Mouse (Mus musculus) megakaryocyte, embryonic 14.5 days (primary cell): ENCODE results near the gene Sf3b3. TPM values are rescaled to one million over a fixed set of nuclear protein-coding genes. Genes with fewer than 3 reads are reported as not detected.

Experiments used
- H3K27me3 ChIP-seq: replicated peaks from 2 replicates; pipeline ENCODE3; 2012; ENCODE audit warnings: inconsistent platforms
- H3K36me3 ChIP-seq: replicated peaks from 2 replicates; pipeline ENCODE3; 2012; ENCODE audit warnings: low read length, inconsistent platforms, mixed read lengths
- H3K4me1 ChIP-seq: 2 replicates; pipeline ENCODE4 v1.6.1; 2012; ENCODE audit warnings: inconsistent platforms
- H3K4me3 ChIP-seq: replicated peaks from 2 replicates; pipeline ENCODE3; 2012; ENCODE audit warnings: moderate library complexity, mild to moderate bottlenecking, inconsistent platforms
- H3K9me3 ChIP-seq: 2 replicates; pipeline ENCODE4 v1.6.1; 2012; ENCODE audit warnings: inconsistent platforms
- FLI1 ChIP-seq: IDR thresholded peaks from 2 replicates; pipeline ENCODE4 v1.6.1; 2012; ENCODE audit warnings: low read length, inconsistent platforms, mixed read lengths
- GATA1 ChIP-seq: IDR thresholded peaks from 3 replicates; pipeline ENCODE4 v1.6.1; 2012; ENCODE audit warnings: mixed read lengths, low read length, inconsistent platforms, borderline replicate concordance
- polyA plus RNA-seq: library from polyadenylated mRNA; stranded (reverse); fragments of >175 nt; gene quantifications from 2 replicates; pipeline ENCODE4 v1.2.3, GENCODE M21; 2012; ENCODE audit warnings: low replicate concordance; ENCODE audit not compliant: insufficient read depth

Gene Sf3b3
- polyA plus RNA-seq, 1 experiment, result 3.4 TPM

DNA sequence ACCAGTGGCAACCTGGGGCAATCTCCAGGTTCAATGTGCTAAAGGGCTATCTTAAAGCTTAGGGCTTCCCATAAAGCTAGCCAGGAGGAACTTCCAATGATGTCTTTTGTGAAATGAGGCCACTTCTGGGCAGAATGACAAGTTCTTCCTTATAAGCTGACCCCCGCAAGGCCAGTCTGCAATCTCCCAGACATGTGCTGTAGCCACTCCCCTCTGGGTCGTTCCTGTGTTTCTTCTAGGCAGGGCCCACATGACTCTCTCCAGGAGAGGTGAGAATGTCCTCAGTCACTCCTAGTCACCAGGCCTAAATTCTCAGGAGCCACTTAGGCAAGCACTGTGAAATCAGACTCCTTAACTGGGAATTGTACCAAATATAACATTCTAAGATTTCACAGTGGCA, 36.8 kb downstream of the Sf3b3 start:
- TF ChIP-seq FLI1 (no peak), GATA1 (no peak)
- Histone ChIP-seq H3K27me3 (no peaks in the 10 kb centered on the region), H3K36me3 (peaks cover 64% of the 10 kb centered on the region), H3K4me1 (peaks cover 58% of the 10 kb centered on the region), H3K9me3 (no peaks in the 10 kb centered on the region), H3K4me3 (no peak overlapping the region)

DNA sequence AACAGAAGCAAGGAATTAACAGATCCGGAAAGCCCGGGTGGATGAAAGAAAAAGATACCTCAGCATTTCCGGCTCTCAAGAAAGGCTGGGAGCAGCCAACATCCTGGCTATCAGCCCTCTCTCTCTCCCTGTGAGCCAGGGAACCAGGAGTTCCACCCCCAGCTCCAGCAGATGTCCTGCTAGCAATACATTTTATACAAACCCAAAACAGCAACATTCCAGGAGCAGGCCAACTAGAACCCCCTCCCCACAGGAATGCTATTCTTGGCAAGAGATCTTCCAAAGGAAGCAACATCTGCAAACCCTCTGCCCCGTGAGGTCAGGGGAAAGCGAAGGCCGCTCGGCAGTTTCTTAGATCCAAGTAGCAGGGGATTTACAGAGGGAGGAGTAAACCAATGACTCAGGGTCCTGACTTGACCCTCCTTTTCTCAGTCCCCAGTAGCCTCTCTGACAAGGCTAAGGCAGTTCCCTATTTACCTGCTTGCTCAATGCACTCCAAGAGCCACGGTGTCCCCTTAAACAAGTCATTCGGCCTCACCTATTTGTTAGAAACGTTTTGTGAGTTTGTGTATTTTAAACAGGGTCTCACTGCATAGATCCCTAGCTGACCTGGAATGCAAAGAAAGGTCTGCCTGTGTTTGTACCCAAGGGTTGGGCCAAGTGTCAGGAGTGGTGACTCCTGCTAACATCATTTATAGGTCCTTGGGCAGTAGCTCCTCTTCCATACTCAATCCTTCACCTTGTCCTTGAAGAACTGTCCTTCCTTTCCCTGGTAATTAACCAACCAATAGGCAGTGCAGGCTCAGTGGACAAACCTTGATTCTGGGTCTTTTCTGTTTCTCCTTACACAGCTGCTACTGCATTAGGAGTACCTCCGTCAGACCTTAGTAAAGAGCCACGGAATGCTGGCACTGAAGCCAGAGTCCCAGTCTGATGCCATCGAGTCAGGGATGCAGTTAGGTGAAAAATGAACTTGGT, 37.8 kb downstream of the Sf3b3 start:
- no peaks in the 10 kb centered on the region for H3K27me3 ChIP-seq
- H3K4me3 ChIP-seq, result no peak overlapping the region
- H3K36me3 ChIP-seq, result peaks cover 54% of the 10 kb centered on the region
- no peaks in the 10 kb centered on the region for H3K9me3 ChIP-seq
- H3K4me1 ChIP-seq, result peaks cover 48% of the 10 kb centered on the region
- TF ChIP-seq GATA1 (no peak), FLI1 (no peak)

DNA sequence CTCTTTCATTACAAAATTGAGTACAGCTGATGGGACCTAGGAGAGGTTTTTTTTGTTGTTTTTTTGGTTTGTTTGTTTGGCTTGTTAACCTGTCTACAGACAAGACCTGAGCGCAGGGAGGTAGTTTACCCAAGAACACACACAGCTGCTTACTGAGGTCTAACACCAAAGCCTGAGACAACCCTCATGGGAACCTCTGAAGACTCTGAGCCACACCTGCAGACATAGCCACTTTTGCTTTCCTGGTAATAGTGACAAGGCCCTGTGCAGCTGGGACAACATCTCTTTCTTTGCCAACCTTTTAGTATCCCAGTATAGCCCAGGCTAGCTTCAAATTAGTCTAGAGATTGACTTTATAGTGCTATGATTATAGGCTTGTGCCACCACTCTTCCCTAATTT, 40.4 kb downstream of the Sf3b3 start:
- Histone ChIP-seq H3K4me1 (peaks cover 41% of the 10 kb centered on the region), H3K4me3 (no peak overlapping the region), H3K27me3 (peaks cover 3% of the 10 kb centered on the region), H3K36me3 (peaks cover 27% of the 10 kb centered on the region), H3K9me3 (no peaks in the 10 kb centered on the region)
- TF ChIP-seq GATA1, result no peak
- TF ChIP-seq FLI1, result no peak

DNA sequence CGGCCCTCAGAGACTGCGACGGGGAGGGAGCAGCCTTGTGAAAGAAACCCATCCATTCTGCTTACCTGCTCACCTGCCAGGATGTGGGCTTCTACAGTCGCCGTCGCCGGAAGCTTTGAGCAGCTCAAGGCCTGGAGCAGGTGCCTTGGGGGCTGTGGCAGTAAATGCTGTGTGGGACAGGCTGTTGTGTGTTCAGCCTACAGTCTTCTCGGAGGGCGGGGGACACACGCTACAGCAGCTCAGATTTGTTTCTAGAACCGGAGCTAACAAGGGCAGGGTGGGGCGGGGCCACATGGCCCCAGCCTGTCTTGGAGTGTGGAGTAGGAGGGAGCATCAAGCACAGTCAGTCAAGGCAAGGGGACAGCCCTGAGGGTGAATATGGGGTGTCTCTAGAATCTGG, 40.9 kb downstream of the Sf3b3 start, which contains the start of gene Il34:
TSS of gene Il34 (minus strand) at position 256 of the 400 bp plus-strand sequence.
- Histone ChIP-seq H3K4me1 (peaks cover 45% of the 10 kb centered on the region), H3K27me3 (peaks cover 5% of the 10 kb centered on the region), H3K4me3 (no peak within 1 kb of the TSS), H3K36me3 (peaks cover 23% of the 10 kb centered on the region), H3K9me3 (no peaks in the 10 kb centered on the region)
- no peak for TF ChIP-seq GATA1
- no peak for TF ChIP-seq FLI1

DNA sequence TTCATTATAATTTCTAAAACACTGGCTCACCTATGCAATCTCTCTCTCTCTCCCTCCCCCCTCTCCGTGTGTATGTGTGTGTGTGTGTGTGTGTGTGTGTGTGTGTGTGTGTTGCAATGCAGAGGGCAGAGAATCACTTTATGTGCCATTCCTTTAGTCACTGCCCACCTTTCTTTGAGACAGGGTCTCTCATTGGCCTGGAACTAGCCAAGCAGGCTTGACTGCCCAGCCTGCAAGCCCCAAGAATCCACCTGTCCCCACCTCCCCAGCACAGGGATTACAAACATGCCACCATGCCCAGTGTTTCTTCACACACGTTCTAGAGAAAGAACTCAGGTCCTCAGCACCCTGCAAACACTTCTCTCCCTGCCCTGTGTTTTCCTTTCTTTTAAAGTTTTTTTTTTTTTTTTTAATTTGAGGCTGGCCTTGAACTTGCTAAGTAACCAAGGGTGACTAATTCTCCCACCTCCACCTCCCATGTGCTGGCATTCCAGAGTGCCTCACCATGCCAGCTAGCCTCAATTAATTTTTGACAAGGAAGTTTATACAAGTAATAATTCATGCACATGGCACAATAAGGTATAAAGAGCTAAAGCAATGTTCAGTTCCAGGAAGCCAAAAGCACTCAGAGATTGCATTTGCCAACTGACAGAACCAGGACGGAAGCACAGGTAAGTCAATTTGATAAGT, 41.6 kb downstream of the Sf3b3 start:
- TF ChIP-seq FLI1 (no peak), GATA1 (no peak)
- H3K4me1 ChIP-seq, result peaks cover 44% of the 10 kb centered on the region
- H3K4me3 ChIP-seq, result no peak overlapping the region
- H3K9me3 ChIP-seq, result no peaks in the 10 kb centered on the region
- H3K36me3 ChIP-seq, result peaks cover 16% of the 10 kb centered on the region
- H3K27me3 ChIP-seq, result peaks cover 6% of the 10 kb centered on the region

DNA sequence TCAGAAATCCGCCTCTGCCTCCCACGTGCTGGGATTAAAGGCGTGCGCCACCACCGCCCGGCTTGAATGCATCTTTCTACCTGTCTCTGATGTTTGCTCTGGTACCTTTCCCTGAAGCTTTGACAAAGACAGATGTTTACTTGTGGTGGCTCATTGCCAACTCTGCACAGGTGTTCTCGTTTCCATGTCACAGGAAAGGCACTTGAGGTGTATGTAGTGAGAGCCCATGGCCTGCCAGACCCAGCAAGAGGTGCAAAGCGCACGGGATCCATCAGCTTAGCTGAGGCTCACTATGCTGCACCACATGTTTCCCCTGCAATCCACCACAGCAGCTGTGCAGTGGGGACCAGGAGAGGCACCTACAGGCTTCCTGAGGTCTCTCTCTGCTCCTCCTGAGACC, 42.7 kb downstream of the Sf3b3 start:
- no peak for TF ChIP-seq GATA1
- TF ChIP-seq FLI1, result no peak
- Histone ChIP-seq H3K36me3 (peaks cover 5% of the 10 kb centered on the region), H3K4me3 (no peak overlapping the region), H3K27me3 (peaks cover 6% of the 10 kb centered on the region), H3K9me3 (no peaks in the 10 kb centered on the region), H3K4me1 (peaks cover 35% of the 10 kb centered on the region)

DNA sequence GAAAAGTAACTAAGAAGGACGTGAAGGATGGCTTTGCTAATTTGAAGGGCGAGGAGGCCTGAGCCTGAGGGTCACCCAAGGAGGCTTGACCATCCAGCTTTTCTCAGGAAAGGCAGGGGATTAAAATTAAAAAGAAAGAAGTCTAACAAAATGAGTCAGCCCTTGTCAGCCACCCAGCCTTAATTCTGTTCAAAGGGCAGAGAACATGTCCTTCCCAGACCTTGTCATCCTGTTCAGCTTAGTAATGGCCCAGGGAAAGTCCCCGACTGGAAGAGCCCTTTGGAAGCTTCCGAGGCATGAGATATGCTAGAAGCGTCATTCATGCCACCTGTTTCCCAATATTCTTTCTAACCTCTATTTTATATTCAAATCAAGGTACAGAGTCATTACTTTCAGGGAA, 43.6 kb downstream of the Sf3b3 start:
- Histone ChIP-seq H3K4me3 (no peak overlapping the region), H3K27me3 (peaks cover 6% of the 10 kb centered on the region), H3K9me3 (no peaks in the 10 kb centered on the region), H3K4me1 (peaks cover 30% of the 10 kb centered on the region), H3K36me3 (no peaks in the 10 kb centered on the region)
- TF ChIP-seq FLI1 (no peak), GATA1 (no peak)

DNA sequence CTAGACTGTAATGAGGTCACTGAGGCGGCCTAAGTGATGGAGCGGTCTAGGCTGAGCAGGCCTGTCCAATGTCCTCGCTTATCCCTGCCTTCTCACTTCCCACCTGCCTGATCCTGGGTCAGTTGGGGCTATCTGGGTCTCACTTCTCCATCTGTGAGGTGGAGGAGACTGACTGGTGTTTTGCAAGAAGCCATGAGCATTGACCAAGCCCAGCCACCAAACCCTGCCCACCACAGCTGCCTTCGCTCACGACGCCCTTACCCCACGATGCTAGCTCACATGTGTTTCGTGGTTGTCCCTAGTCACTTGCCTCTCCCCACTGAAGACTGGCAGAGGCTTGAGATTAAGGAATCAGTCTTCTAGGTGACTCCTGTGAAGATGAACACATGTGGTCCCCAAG, 49.5 kb downstream of the Sf3b3 start:
- Histone ChIP-seq H3K36me3 (no peaks in the 10 kb centered on the region), H3K4me3 (peak overlapping the region; percentile 50)
- no peak for TF ChIP-seq GATA1
- TF ChIP-seq FLI1, result no peak

DNA sequence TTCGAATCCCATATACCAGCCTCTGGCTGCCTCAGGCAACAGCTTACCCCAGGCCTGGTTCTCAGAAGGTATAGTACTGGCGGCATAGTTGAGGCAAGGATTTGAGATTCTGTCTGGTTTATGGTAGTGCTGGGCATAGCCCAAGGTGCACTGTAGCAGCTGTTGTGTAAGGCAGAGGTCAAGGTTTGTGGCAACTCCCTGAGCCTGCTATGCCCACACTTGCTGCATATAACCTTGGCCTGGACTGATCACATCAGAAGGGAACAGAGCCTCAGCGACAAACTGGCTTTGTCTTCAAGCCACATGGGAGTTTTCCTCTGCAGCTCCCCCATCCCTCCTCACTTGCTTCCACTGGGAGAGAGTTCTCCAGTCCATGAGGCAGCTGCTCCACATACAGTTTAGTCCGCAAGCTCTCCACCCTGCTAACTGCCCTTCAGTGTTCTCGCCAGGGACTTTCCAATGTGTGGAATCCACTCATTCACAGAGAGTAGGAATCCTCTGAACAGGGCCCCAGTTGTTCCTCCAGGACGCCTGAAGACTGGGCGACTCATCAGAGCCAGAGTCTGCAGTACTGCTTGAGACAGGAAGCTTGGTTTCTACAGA, 52.1 kb downstream of the Sf3b3 start:
- Histone ChIP-seq H3K9me3 (peaks cover 32% of the 10 kb centered on the region), H3K4me3 (no peak overlapping the region), H3K27me3 (peaks cover 20% of the 10 kb centered on the region), H3K36me3 (no peaks in the 10 kb centered on the region), H3K4me1 (peaks cover 55% of the 10 kb centered on the region)
- TF ChIP-seq FLI1, result no peak
- TF ChIP-seq GATA1, result no peak

More for the DNA sequence above, 49.5 kb downstream of the Sf3b3 start:
- H3K27me3 ChIP-seq, result peaks cover 26% of the 10 kb centered on the region
- H3K4me1 ChIP-seq, result peaks cover 40% of the 10 kb centered on the region
- peaks cover 32% of the 10 kb centered on the region for H3K9me3 ChIP-seq

DNA sequence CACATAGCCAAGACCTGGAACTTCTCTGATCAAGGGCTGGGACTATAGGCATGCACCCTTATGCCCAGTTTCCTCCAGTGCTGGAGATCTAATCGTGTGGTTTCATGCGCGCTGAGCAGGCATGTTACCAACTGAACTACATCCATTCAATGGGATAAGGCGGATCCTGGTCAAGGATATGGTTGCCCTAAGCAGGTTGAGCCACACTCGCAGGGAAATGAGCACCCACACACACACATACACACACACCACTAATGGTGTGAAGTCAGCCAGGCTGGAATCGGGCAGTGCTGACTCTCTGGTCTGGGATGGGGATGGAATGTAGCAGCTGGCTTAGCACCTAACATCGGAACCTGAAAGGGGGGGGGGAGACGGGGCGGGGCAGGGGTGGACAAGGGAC, 52.7 kb downstream of the Sf3b3 start:
- Histone ChIP-seq H3K4me1 (peaks cover 60% of the 10 kb centered on the region), H3K36me3 (no peaks in the 10 kb centered on the region), H3K9me3 (peaks cover 32% of the 10 kb centered on the region), H3K4me3 (no peak overlapping the region), H3K27me3 (peaks cover 20% of the 10 kb centered on the region)
- no peak for TF ChIP-seq FLI1
- TF ChIP-seq GATA1, result no peak
